Mouse (Mus musculus) forebrain, embryonic 13.5 days (tissue): ENCODE data around the gene Poc1b. TPM values are rescaled to one million over a fixed set of nuclear protein-coding genes. Genes with fewer than 3 reads are reported as not detected.

Source experiments
- ATAC-seq: fragments of 200-750 bp; cut with Nextera tagmentation; 2 replicates; pipeline ENCODE4 v1.8.0; 2017
- H3K27ac ChIP-seq: fragments of 300-500 bp; sonication (generic); 2 replicates; pipeline ENCODE4 v1.5.1; 2015; ENCODE audit warnings: inconsistent platforms, mild to moderate bottlenecking, moderate library complexity
- H3K27me3 ChIP-seq: fragments of 300-500 bp; sonication (generic); 2 replicates; pipeline ENCODE4 v1.6.1; 2015; ENCODE audit warnings: mild to moderate bottlenecking, inconsistent platforms
- H3K36me3 ChIP-seq: fragments of 300-500 bp; sonication (generic); 2 replicates; pipeline ENCODE4 v1.6.1; 2015; ENCODE audit warnings: mild to moderate bottlenecking, inconsistent platforms; ENCODE audit not compliant: poor library complexity, severe bottlenecking
- H3K4me1 ChIP-seq: fragments of 300-500 bp; sonication (generic); 2 replicates; pipeline ENCODE4 v1.6.1; 2015; ENCODE audit warnings: inconsistent platforms
- H3K4me2 ChIP-seq: fragments of 300-500 bp; sonication (generic); 2 replicates; pipeline ENCODE4 v1.6.1; 2015; ENCODE audit warnings: inconsistent platforms, mild to moderate bottlenecking, moderate library complexity
- H3K4me3 ChIP-seq: fragments of 300-500 bp; sonication (generic); 2 replicates; pipeline ENCODE4 v1.5.1; 2015; ENCODE audit warnings: mild to moderate bottlenecking, inconsistent platforms
- H3K9ac ChIP-seq: fragments of 300-500 bp; sonication (generic); 2 replicates; pipeline ENCODE4 v1.6.1; 2015; ENCODE audit warnings: mild to moderate bottlenecking, inconsistent platforms
- H3K9me3 ChIP-seq: fragments of 300-500 bp; sonication (generic); replicated peaks from 2 replicates; pipeline ENCODE4 v1.6.1; 2016; ENCODE audit warnings: inconsistent platforms
- WGBS: fragments of 180-500 bp; shearing (Covaris S2); methylation state at CpG from one replicate; pipeline ENCODE4 v1.1.7; 2015; 5-methylcytosine and 5-hydroxymethylcytosine counted together
- polyA plus RNA-seq: library from polyadenylated mRNA; unstranded; fragments of >200 nt; fragmentation: Nextera tagmentation; extraction: Ambion mirVana; gene quantifications from 2 replicates; pipeline ENCODE4 v1.2.1, GENCODE M21; 2015

The Poc1b gene
- polyA plus RNA-seq, 1 experiment from 2014 or later = 16.0 TPM

GRCm38 (mm10) chr10:99089906-99090305 lies 16.9 kb upstream of the Poc1b start:
- H3K9ac ChIP-seq = no peak overlapping the region

GRCm38 (mm10) chr10:99093364-99093763 lies 13.5 kb upstream of the Poc1b start:
- H3K4me3 ChIP-seq = no peak overlapping the region
- WGBS = 86% methylated on average over 2 of the region's 2 CpGs
- H3K27me3 ChIP-seq = no peaks in the 10 kb centered on the region
- no peaks in the 10 kb centered on the region for H3K36me3 ChIP-seq
- no peak overlapping the region for H3K4me2 ChIP-seq
- no peak overlapping the region for H3K27ac ChIP-seq
- ATAC-seq = no peak
- no peak overlapping the region for H3K9ac ChIP-seq
- H3K9me3 ChIP-seq = no peaks in the 10 kb centered on the region
- H3K4me1 ChIP-seq = no peaks in the 10 kb centered on the region

More at GRCm38 (mm10) chr10:99089906-99090305, 16.9 kb upstream of the Poc1b start:
- Histone ChIP-seq H3K36me3 (no peaks in the 10 kb centered on the region), H3K4me3 (no peak overlapping the region), H3K4me2 (no peak overlapping the region), H3K9me3 (no peaks in the 10 kb centered on the region), H3K4me1 (no peaks in the 10 kb centered on the region), H3K27me3 (no peaks in the 10 kb centered on the region), H3K27ac (no peak overlapping the region)
- no peak for ATAC-seq
- 86% methylated on average over 6 of the region's 6 CpGs for WGBS

GRCm38 (mm10) chr10:99095114-99095513 lies 11.7 kb upstream of the Poc1b start:
- Histone ChIP-seq H3K27ac (no peak overlapping the region), H3K4me1 (no peaks in the 10 kb centered on the region), H3K4me2 (no peak overlapping the region), H3K4me3 (no peak overlapping the region), H3K9ac (no peak overlapping the region), H3K9me3 (no peaks in the 10 kb centered on the region), H3K27me3 (no peaks in the 10 kb centered on the region), H3K36me3 (no peaks in the 10 kb centered on the region)
- ATAC-seq = no peak
- WGBS = 68% methylated on average over 2 of the region's 2 CpGs

- no peak overlapping the region for H3K9ac ChIP-seq
- no peaks in the 10 kb centered on the region for H3K9me3 ChIP-seq
- no peaks in the 10 kb centered on the region for H3K36me3 ChIP-seq
- no peak overlapping the region for H3K27ac ChIP-seq
- H3K4me2 ChIP-seq = no peak overlapping the region
- no peak overlapping the region for H3K4me3 ChIP-seq
- H3K27me3 ChIP-seq = no peaks in the 10 kb centered on the region
- 76% methylated on average over 10 of the region's 10 CpGs for WGBS
- no peaks in the 10 kb centered on the region for H3K4me1 ChIP-seq
- no peak for ATAC-seq
Measured at GRCm38 (mm10) chr10:99097374-99097773, 9.5 kb upstream of the Poc1b start.

- Histone ChIP-seq H3K36me3 (peaks cover 13% of the 10 kb centered on the region), H3K4me1 (peaks cover 30% of the 10 kb centered on the region), H3K27ac (no peak overlapping the region), H3K9ac (no peak overlapping the region), H3K27me3 (no peaks in the 10 kb centered on the region), H3K4me3 (no peak overlapping the region), H3K4me2 (peak overlapping the region; percentile 88; the same call in 1 of the 2 replicates), H3K9me3 (no peaks in the 10 kb centered on the region)
- 84% methylated on average over 3 of the region's 3 CpGs for WGBS
- ATAC-seq = no peak
Measured at GRCm38 (mm10) chr10:99105522-99105921, 1.3 kb upstream of the Poc1b start.

GRCm38 (mm10) chr10:99106311-99106702 lies 529 bp upstream of the Poc1b start:
- 26% methylated on average over 8 of the region's 8 CpGs for WGBS
- no peaks in the 10 kb centered on the region for H3K27me3 ChIP-seq
- H3K4me3 ChIP-seq = peak overlapping the region; percentile 92
- H3K9ac ChIP-seq = peak overlapping the region; percentile 91
- ATAC-seq = no peak
- peak overlapping the region; percentile 88 for H3K4me2 ChIP-seq
- peak overlapping the region; percentile 93; the same call in 1 of the 2 replicates for H3K27ac ChIP-seq
- peaks cover 20% of the 10 kb centered on the region for H3K36me3 ChIP-seq
- peaks cover 35% of the 10 kb centered on the region for H3K4me1 ChIP-seq
- H3K9me3 ChIP-seq = no peaks in the 10 kb centered on the region

- Histone ChIP-seq H3K27me3 (no peaks in the 10 kb centered on the region), H3K9me3 (no peaks in the 10 kb centered on the region), H3K4me1 (peaks cover 43% of the 10 kb centered on the region), H3K27ac (peak within 1 kb of the TSS; percentile 93), H3K36me3 (peaks cover 23% of the 10 kb centered on the region), H3K9ac (peak within 1 kb of the TSS; percentile 91), H3K4me3 (peak within 1 kb of the TSS; percentile 92), H3K4me2 (peak within 1 kb of the TSS; percentile 88)
- under 1% methylated on average over 22 of the region's 22 CpGs for WGBS
- ATAC-seq = peak; percentile 68
Measured at GRCm38 (mm10) chr10:99107964-99108363, 1.1 kb downstream of the Poc1b start, which contains the start of gene Galnt4. Gene Galnt4, plus strand, starts transcription at chr10:99108159.

GRCm38 (mm10) chr10:99108431-99108982 lies 1.7 kb downstream of the Poc1b start:
- Histone ChIP-seq H3K27ac (no peak overlapping the region), H3K9ac (peak overlapping the region; percentile 91), H3K27me3 (no peaks in the 10 kb centered on the region), H3K4me3 (peak overlapping the region; percentile 92), H3K4me1 (peaks cover 43% of the 10 kb centered on the region), H3K36me3 (peaks cover 23% of the 10 kb centered on the region), H3K9me3 (no peaks in the 10 kb centered on the region), H3K4me2 (peak overlapping the region; percentile 88)
- 27% methylated on average over 12 of the region's 12 CpGs for WGBS
- no peak for ATAC-seq

- Histone ChIP-seq H3K9me3 (no peaks in the 10 kb centered on the region), H3K27me3 (no peaks in the 10 kb centered on the region), H3K4me3 (no peak overlapping the region), H3K36me3 (peaks cover 23% of the 10 kb centered on the region), H3K9ac (no peak overlapping the region), H3K27ac (no peak overlapping the region), H3K4me2 (no peak overlapping the region), H3K4me1 (peaks cover 29% of the 10 kb centered on the region)
- WGBS = 63% methylated on average over 3 of the region's 3 CpGs
- no peak for ATAC-seq
Measured at GRCm38 (mm10) chr10:99113533-99113932, 6.7 kb downstream of the Poc1b start.

GRCm38 (mm10) chr10:99114295-99114694 lies 7.5 kb downstream of the Poc1b start:
- ATAC-seq = no peak
- 87% methylated on average over 8 of the region's 8 CpGs for WGBS
- no peak overlapping the region for H3K9ac ChIP-seq

GRCm38 (mm10) chr10:99115471-99116236 lies 8.8 kb downstream of the Poc1b start:
- H3K27ac ChIP-seq = no peak overlapping the region
- ATAC-seq = no peak
- 71% methylated on average over 18 of the region's 18 CpGs for WGBS

More at GRCm38 (mm10) chr10:99114295-99114694, 7.5 kb downstream of the Poc1b start:
- H3K9me3 ChIP-seq = no peaks in the 10 kb centered on the region
- no peak overlapping the region for H3K4me2 ChIP-seq
- H3K36me3 ChIP-seq = peaks cover 21% of the 10 kb centered on the region
- H3K27me3 ChIP-seq = no peaks in the 10 kb centered on the region
- no peak overlapping the region for H3K4me3 ChIP-seq
- peaks cover 21% of the 10 kb centered on the region for H3K4me1 ChIP-seq
- no peak overlapping the region for H3K27ac ChIP-seq

GRCm38 (mm10) chr10:99116237-99116632 lies 9.4 kb downstream of the Poc1b start:
- no peak overlapping the region for H3K27ac ChIP-seq
- H3K27me3 ChIP-seq = no peaks in the 10 kb centered on the region
- 83% methylated on average over 8 of the region's 8 CpGs for WGBS
- H3K4me2 ChIP-seq = no peak overlapping the region
- no peak overlapping the region for H3K4me3 ChIP-seq
- peaks cover 9% of the 10 kb centered on the region for H3K4me1 ChIP-seq
- H3K36me3 ChIP-seq = peaks cover 3% of the 10 kb centered on the region; the same call in 1 of the 2 replicates
- no peak overlapping the region for H3K9ac ChIP-seq
- ATAC-seq = no peak
- no peaks in the 10 kb centered on the region for H3K9me3 ChIP-seq

More at GRCm38 (mm10) chr10:99115471-99116236, 8.8 kb downstream of the Poc1b start:
- no peak overlapping the region for H3K9ac ChIP-seq
- peaks cover 9% of the 10 kb centered on the region; the same call in 1 of the 2 replicates for H3K36me3 ChIP-seq
- no peaks in the 10 kb centered on the region for H3K27me3 ChIP-seq
- no peak overlapping the region for H3K4me2 ChIP-seq
- H3K9me3 ChIP-seq = no peaks in the 10 kb centered on the region
- peaks cover 13% of the 10 kb centered on the region for H3K4me1 ChIP-seq
- no peak overlapping the region for H3K4me3 ChIP-seq
